Mouse (Mus musculus) midbrain, embryonic 15.5 days (tissue): ENCODE results near the gene Dhx58. TPM values are rescaled to one million over a fixed set of nuclear protein-coding genes. Genes with fewer than 3 reads are reported as not detected.

Experiments
- ATAC-seq: fragments of 200-750 bp; cut with Nextera tagmentation; replicated peaks from 2 replicates; pipeline ENCODE4 v1.8.0; 2017; ENCODE audit warnings: moderate TSS enrichment
- H3K27ac ChIP-seq: fragments of 300-500 bp; sonication (generic); 2 replicates; pipeline ENCODE4 v1.5.1; 2015; ENCODE audit warnings: mild to moderate bottlenecking, inconsistent platforms
- H3K27me3 ChIP-seq: fragments of 300-500 bp; sonication (generic); replicated peaks from 2 replicates; pipeline ENCODE4 v1.6.1; 2015; ENCODE audit warnings: inconsistent platforms
- H3K36me3 ChIP-seq: fragments of 300-500 bp; sonication (generic); replicated peaks from 2 replicates; pipeline ENCODE4 v1.6.1; 2015; ENCODE audit warnings: inconsistent platforms
- H3K4me1 ChIP-seq: fragments of 300-500 bp; sonication (generic); 2 replicates; pipeline ENCODE4 v1.6.1; 2015; ENCODE audit warnings: inconsistent platforms
- H3K4me2 ChIP-seq: fragments of 300-500 bp; sonication (generic); 2 replicates; pipeline ENCODE4 v1.6.1; 2015; ENCODE audit warnings: inconsistent platforms, mild to moderate bottlenecking, moderate library complexity
- H3K4me3 ChIP-seq: fragments of 300-500 bp; sonication (generic); 2 replicates; pipeline ENCODE4 v1.5.1; 2015; ENCODE audit warnings: mild to moderate bottlenecking, inconsistent platforms
- H3K9ac ChIP-seq: fragments of 300-500 bp; sonication (generic); 2 replicates; pipeline ENCODE4 v1.6.1; 2015; ENCODE audit warnings: mild to moderate bottlenecking, inconsistent platforms
- H3K9me3 ChIP-seq: fragments of 300-500 bp; sonication (generic); 2 replicates; pipeline ENCODE4 v1.6.1; 2016; ENCODE audit warnings: inconsistent platforms
- WGBS: fragments of 180-500 bp; shearing (Covaris S2); methylation state at CpG from one replicate; pipeline ENCODE4 v1.1.7; 2015; ENCODE audit warnings: mixed read lengths; 5-methylcytosine and 5-hydroxymethylcytosine counted together
- polyA plus RNA-seq: library from polyadenylated mRNA; unstranded; fragments of >200 nt; fragmentation: Nextera tagmentation; extraction: Ambion mirVana; gene quantifications from 2 replicates; pipeline ENCODE4 v1.2.1, GENCODE M21; 2015

Dhx58 gene
- polyA plus RNA-seq, 1 experiment from 2014 or later: 3.5 TPM

GRCm38 (mm10) chr11:100736746-100737080 is 32.6 kb upstream of the Dhx58 start:
- Histone ChIP-seq H3K27me3 (no peaks in the 10 kb centered on the region), H3K4me1 (peaks cover 25% of the 10 kb centered on the region), H3K27ac (no peak overlapping the region), H3K36me3 (peaks cover 7% of the 10 kb centered on the region; the same call in 1 of the 2 replicates), H3K4me3 (peak overlapping the region; percentile 99), H3K9ac (no peak overlapping the region), H3K9me3 (no peaks in the 10 kb centered on the region), H3K4me2 (peak overlapping the region; percentile 92)
- ATAC-seq: no peak
- 86% methylated on average over 4 of the region's 4 CpGs for WGBS

DNA sequence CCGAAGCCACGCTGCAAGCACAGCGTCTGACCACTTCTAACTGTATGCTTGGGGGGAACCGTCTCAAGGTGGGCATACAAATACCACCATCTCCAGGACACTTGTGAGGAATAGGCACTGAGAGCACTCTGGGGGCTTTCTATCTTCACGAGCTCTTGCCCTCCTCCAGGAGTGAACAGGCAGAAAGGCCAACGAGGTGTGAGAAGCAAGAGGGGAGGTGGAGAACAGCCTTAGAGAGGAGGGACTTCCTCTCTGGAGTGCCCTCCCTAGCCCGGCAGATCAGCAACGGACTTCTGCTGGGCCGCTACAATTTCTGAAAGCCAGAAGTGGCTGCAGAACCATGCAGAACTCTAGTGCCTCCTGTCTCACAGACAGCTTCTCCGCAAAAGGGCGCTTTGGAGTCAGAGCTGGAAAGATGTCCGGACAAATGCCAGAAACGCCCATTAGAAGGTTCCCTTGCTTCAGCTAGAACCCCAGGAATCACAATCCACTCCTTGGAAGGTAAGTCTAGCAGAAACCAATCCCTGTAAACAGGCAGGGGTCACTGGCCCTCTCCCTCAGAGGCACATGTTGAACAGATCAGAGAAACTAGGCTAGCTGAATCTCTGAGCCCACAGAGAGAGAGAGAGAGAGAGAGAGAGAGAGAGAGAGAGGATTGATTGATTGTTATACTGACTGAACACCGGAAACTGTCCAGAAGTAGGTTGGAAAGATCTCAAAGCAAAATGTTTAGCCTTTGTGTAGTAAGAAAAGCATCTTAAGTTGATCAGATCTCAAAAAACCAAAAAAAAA is 32.1 kb upstream of the Dhx58 start:
- H3K4me2 ChIP-seq: peak overlapping the region; percentile 92; the same call in 1 of the 2 replicates
- no peak overlapping the region for H3K27ac ChIP-seq
- no peak for ATAC-seq
- H3K4me3 ChIP-seq: no peak overlapping the region
- H3K4me1 ChIP-seq: peaks cover 25% of the 10 kb centered on the region
- WGBS: 83% methylated on average over 14 of the region's 14 CpGs
- H3K9me3 ChIP-seq: no peaks in the 10 kb centered on the region
- H3K36me3 ChIP-seq: peaks cover 3% of the 10 kb centered on the region; the same call in 1 of the 2 replicates
- H3K9ac ChIP-seq: 0 out of 2 replicates have a peak overlapping the region, but pooled peaks have one; percentile 4
- H3K27me3 ChIP-seq: no peaks in the 10 kb centered on the region

DNA sequence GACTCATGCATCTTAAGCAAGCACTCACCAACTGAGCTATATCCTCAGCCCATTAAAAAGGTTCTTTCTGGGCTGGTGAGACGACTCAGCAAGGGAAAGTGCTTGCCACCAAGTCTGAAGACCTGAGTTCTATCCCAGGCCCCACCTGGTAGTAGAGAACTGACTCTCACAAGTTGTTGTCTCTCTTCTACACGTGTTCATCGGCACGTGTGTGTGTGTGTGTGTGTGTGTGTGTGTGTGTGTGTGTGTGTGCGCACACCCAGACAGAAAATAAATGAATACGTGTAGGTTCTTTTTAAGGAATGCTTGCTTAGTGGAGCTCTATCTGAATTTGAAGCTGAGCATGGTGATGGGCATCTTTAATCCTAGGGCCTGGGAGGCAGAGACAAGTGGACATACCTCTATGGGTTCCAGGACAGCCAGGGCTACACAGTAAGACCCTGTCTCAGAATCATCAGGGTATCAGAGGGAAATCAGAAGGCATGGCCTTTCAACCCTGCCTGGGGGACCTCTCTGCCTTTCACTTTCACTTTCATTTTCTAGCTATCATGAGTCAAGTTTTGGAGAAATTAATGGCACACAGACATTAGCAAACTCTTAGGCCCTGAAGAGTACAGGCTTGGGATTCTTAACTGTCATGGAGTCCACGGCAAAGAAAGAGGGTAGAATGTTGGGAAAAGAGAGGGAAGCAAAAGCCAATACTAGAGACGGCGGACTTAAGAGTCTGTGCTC is 31.2 kb upstream of the Dhx58 start:
- Histone ChIP-seq H3K27me3 (no peaks in the 10 kb centered on the region), H3K4me1 (peaks cover 25% of the 10 kb centered on the region), H3K27ac (no peak overlapping the region), H3K4me3 (no peak overlapping the region), H3K9me3 (no peaks in the 10 kb centered on the region), H3K36me3 (no peaks in the 10 kb centered on the region), H3K9ac (no peak overlapping the region), H3K4me2 (no peak overlapping the region; the same call in 1 of the 2 replicates)
- no peak for ATAC-seq
- WGBS: 92% methylated on average over 9 of the region's 9 CpGs

- WGBS: 90% methylated on average over 6 of the region's 6 CpGs
- no peak overlapping the region for H3K4me3 ChIP-seq
- H3K27ac ChIP-seq: no peak overlapping the region
- no peaks in the 10 kb centered on the region for H3K9me3 ChIP-seq
- no peak overlapping the region for H3K4me2 ChIP-seq
- ATAC-seq: no peak
- no peaks in the 10 kb centered on the region for H3K27me3 ChIP-seq
- H3K9ac ChIP-seq: no peak overlapping the region
- peaks cover under 1% of the 10 kb centered on the region; the same call in 1 of the 2 replicates for H3K4me1 ChIP-seq
- 0 out of 2 replicates have a peak, but pooled peaks cover 6% of the 10 kb centered on the region for H3K36me3 ChIP-seq
Observed at GRCm38 (mm10) chr11:100730477-100731205, 26.6 kb upstream of the Dhx58 start.

DNA sequence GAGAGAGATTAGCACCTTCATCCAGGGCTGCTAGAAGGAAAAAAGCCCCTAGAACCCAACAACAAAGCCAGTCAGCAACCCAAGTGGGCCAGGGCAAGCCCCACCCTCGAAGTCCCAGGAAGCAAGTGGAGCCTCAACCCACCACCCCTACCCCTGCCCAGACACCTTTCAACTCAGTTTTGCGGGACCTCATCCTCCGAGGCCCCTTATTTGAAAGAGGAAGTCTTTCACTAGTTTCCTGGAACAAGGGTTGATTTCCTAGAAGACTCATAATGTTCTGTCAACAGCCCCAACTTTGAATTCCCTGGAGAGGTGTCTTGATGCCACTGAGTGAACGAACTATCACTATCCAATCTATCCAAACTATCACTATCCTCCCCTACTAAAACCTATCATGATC is 25.9 kb upstream of the Dhx58 start:
- 0 out of 2 replicates have a peak, but pooled peaks cover 6% of the 10 kb centered on the region for H3K36me3 ChIP-seq
- no peak overlapping the region for H3K9ac ChIP-seq
- H3K4me2 ChIP-seq: no peak overlapping the region
- H3K27me3 ChIP-seq: no peaks in the 10 kb centered on the region
- no peaks in the 10 kb centered on the region for H3K9me3 ChIP-seq
- no peaks in the 10 kb centered on the region for H3K4me1 ChIP-seq
- no peak overlapping the region for H3K27ac ChIP-seq
- ATAC-seq: no peak
- 96% methylated on average over 4 of the region's 4 CpGs for WGBS
- H3K4me3 ChIP-seq: no peak overlapping the region

- no peak overlapping the region for H3K27ac ChIP-seq
- WGBS: 83% methylated on average over 6 of the region's 6 CpGs
- no peaks in the 10 kb centered on the region for H3K4me1 ChIP-seq
- H3K9me3 ChIP-seq: no peaks in the 10 kb centered on the region
- ATAC-seq: no peak
- no peaks in the 10 kb centered on the region for H3K27me3 ChIP-seq
- no peak overlapping the region for H3K9ac ChIP-seq
- H3K4me2 ChIP-seq: no peak overlapping the region
- H3K4me3 ChIP-seq: no peak overlapping the region
- H3K36me3 ChIP-seq: 0 out of 2 replicates have a peak, but pooled peaks cover 6% of the 10 kb centered on the region
Observed at GRCm38 (mm10) chr11:100728601-100729000, 24.5 kb upstream of the Dhx58 start.

GRCm38 (mm10) chr11:100727201-100727600 is 23.1 kb upstream of the Dhx58 start:
- WGBS: 97% methylated on average over 3 of the region's 3 CpGs
- H3K4me1 ChIP-seq: peaks cover 5% of the 10 kb centered on the region; the same call in 1 of the 2 replicates
- H3K4me3 ChIP-seq: no peak overlapping the region
- H3K36me3 ChIP-seq: 0 out of 2 replicates have a peak, but pooled peaks cover 6% of the 10 kb centered on the region
- H3K9ac ChIP-seq: no peak overlapping the region
- no peak for ATAC-seq
- no peak overlapping the region for H3K27ac ChIP-seq
- no peak overlapping the region for H3K4me2 ChIP-seq
- no peaks in the 10 kb centered on the region for H3K27me3 ChIP-seq
- no peaks in the 10 kb centered on the region for H3K9me3 ChIP-seq

DNA sequence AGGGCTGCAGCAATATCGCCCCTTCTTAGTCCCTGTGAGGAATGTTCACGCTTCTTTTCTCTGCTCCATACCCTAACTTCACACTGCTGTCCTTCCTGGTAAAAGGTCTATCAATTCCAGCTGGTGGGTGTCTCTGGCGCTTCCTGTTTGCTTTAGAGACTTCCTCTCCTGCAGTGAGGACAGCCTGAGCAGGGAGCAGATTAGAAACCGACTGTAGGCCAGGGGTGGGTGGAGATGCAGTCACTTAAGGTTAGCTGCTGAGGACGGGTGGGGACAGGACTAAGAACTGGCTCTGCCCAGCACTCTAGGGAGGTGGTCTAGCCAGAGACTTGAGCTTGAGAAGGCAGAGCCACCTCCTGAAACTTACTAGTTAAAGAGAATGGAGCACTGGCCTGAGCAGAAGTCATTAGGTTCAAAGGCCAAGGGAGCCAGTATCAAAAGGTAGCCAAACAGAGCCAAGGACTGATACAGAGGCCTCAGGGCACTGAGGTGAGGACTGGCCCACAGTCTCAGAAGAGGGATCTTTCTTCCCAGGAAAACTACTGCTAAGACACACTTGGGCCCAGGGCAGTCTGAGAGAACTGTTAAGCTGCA is 20.9 kb upstream of the Dhx58 start:
- no peaks in the 10 kb centered on the region for H3K9me3 ChIP-seq
- WGBS: 66% methylated on average over 5 of the region's 5 CpGs
- no peak overlapping the region for H3K9ac ChIP-seq
- ATAC-seq: no peak
- H3K4me1 ChIP-seq: peaks cover 14% of the 10 kb centered on the region; the same call in 1 of the 2 replicates
- H3K27ac ChIP-seq: no peak overlapping the region
- no peak overlapping the region for H3K4me3 ChIP-seq
- 0 out of 2 replicates have a peak, but pooled peaks cover 6% of the 10 kb centered on the region for H3K36me3 ChIP-seq
- H3K27me3 ChIP-seq: no peaks in the 10 kb centered on the region
- H3K4me2 ChIP-seq: no peak overlapping the region

- H3K9ac ChIP-seq: no peak overlapping the region
- ATAC-seq: no peak
- no peak overlapping the region for H3K4me3 ChIP-seq
- H3K4me1 ChIP-seq: peaks cover 14% of the 10 kb centered on the region; the same call in 1 of the 2 replicates
- WGBS: 70% methylated on average over 2 of the region's 2 CpGs
- H3K27ac ChIP-seq: no peak overlapping the region
- H3K4me2 ChIP-seq: no peak overlapping the region
- H3K36me3 ChIP-seq: peaks cover 9% of the 10 kb centered on the region
- H3K9me3 ChIP-seq: no peaks in the 10 kb centered on the region
- H3K27me3 ChIP-seq: no peaks in the 10 kb centered on the region
Observed at GRCm38 (mm10) chr11:100722493-100723028, 18.5 kb upstream of the Dhx58 start.

- no peak overlapping the region for H3K4me2 ChIP-seq
- peaks cover 14% of the 10 kb centered on the region; the same call in 1 of the 2 replicates for H3K4me1 ChIP-seq
- 0 out of 2 replicates have a peak overlapping the region, but pooled peaks have one; percentile 1 for H3K9ac ChIP-seq
- no peak for ATAC-seq
- no peaks in the 10 kb centered on the region for H3K27me3 ChIP-seq
- peaks cover 15% of the 10 kb centered on the region for H3K36me3 ChIP-seq
- H3K4me3 ChIP-seq: no peak overlapping the region
- peak overlapping the region; percentile 27; the same call in 1 of the 2 replicates for H3K27ac ChIP-seq
- H3K9me3 ChIP-seq: no peaks in the 10 kb centered on the region
- 70% methylated on average over 8 of the region's 8 CpGs for WGBS
Observed at GRCm38 (mm10) chr11:100721776-100722492, 17.9 kb upstream of the Dhx58 start.

DNA sequence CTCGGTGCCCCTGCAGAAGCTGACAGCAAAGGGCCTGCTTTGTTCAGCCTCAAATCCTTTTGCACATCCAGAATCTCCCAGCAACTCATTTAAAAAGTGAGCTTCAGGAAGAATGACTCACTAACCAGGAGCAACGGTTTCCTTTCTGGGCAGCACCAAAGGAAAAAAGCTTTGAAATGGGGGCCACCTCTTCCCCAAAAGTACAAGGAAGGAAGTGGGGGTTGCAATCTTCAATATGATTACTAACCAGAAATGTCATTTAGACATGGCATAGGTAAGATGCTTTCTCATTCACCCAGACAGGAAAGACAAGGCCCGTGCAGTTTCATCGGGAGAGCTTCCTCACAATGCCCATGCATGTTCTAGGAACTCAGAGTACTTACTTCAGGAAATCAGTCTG is 17.2 kb upstream of the Dhx58 start:
- no peak for ATAC-seq
- Histone ChIP-seq H3K27me3 (no peaks in the 10 kb centered on the region), H3K36me3 (peaks cover 19% of the 10 kb centered on the region), H3K9ac (no peak overlapping the region), H3K4me1 (peaks cover 14% of the 10 kb centered on the region; the same call in 1 of the 2 replicates), H3K4me2 (no peak overlapping the region), H3K27ac (peak overlapping the region; percentile 27; the same call in 1 of the 2 replicates), H3K4me3 (no peak overlapping the region), H3K9me3 (no peaks in the 10 kb centered on the region)
- 51% methylated on average over 4 of the region's 4 CpGs for WGBS
